Mouse (Mus musculus) MEL (cell line): ENCODE measurements at regions not wholly inside any gene's neighbourhood (a gene's known extent, or its start where the extent isn't known, plus 50 kb on each side); places are given as distances from the start of the nearest gene placed in this dataset.
A peak's percentile ranks its signal among the peaks of the same experiment; 100 is the strongest.

Experiments
- DNase-seq: peaks from one replicate; pipeline ENCODE4 v3.0.0; 2011; ENCODE audit warnings: low read depth, low spot score
- H3K27ac ChIP-seq: 2 replicates; pipeline ENCODE4 v1.5.1; 2012; ENCODE audit warnings: low read depth, mild to moderate bottlenecking, control low read depth, low read length, moderate library complexity; ENCODE audit not compliant: control insufficient read depth
- H3K27me3 ChIP-seq, 2 experiments: fragments of 150-350 bp in 1 of 2; sonication (generic) in 1 of 2; 2 replicates each; pipeline ENCODE4 v1.6.1; 2012; ENCODE audit warnings: low read length in 2 of 2, mild to moderate bottlenecking in 2 of 2, improper control_type of control experiment in 1 of 2, moderate library complexity in 1 of 2; ENCODE audit not compliant: insufficient read depth in 2 of 2, control insufficient read depth in 1 of 2
- H3K36me3 ChIP-seq, 2 experiments: 2 replicates each; pipeline ENCODE4 v1.6.1; 2012 to 2014; ENCODE audit warnings: low read length in 2 of 2, improper control_type of control experiment in 1 of 2, inconsistent platforms in 1 of 2, mild to moderate bottlenecking in 1 of 2; ENCODE audit not compliant: insufficient read depth in 2 of 2, control insufficient read depth in 1 of 2
- H3K4me1 ChIP-seq, 2 experiments: fragments of 150-350 bp in 1 of 2; sonication (generic) in 1 of 2; 2 replicates each; pipeline ENCODE4 v1.6.1; 2012; ENCODE audit warnings: low read length in 2 of 2, improper control_type of control experiment in 1 of 2, mild to moderate bottlenecking in 1 of 2; ENCODE audit not compliant: insufficient read depth in 2 of 2, control insufficient read depth in 1 of 2
- H3K4me3 ChIP-seq, 2 experiments: fragments of 150-350 bp in 1 of 2; sonication (generic) in 1 of 2; 2 replicates each; pipeline ENCODE4 v1.5.1; 2012; ENCODE audit warnings: low read depth in 2 of 2, low read length in 2 of 2, mild to moderate bottlenecking in 2 of 2, moderate library complexity in 2 of 2, control low read depth in 1 of 2, improper control_type of control experiment in 1 of 2; ENCODE audit not compliant: control insufficient read depth in 1 of 2, insufficient read depth in 1 of 2
- H3K79me2 ChIP-seq: 2 replicates; pipeline ENCODE4 v1.6.1; 2012; ENCODE audit warnings: mild to moderate bottlenecking, low read length, moderate library complexity; ENCODE audit not compliant: control insufficient read depth, poor library complexity, insufficient read depth
- H3K9ac ChIP-seq: 2 replicates; pipeline ENCODE4 v1.6.1; 2012; ENCODE audit warnings: low read depth, mild to moderate bottlenecking, control low read depth, low read length, moderate library complexity; ENCODE audit not compliant: control insufficient read depth, poor library complexity, severe bottlenecking
- H3K9me3 ChIP-seq: fragments of 150-350 bp; sonication (generic); replicated peaks from 2 replicates; pipeline ENCODE4 v1.6.1; 2012; ENCODE audit warnings: mild to moderate bottlenecking, low read length, improper control_type of control experiment, moderate library complexity; ENCODE audit not compliant: insufficient read depth
- CHD2 ChIP-seq: IDR thresholded peaks from 2 replicates; pipeline ENCODE4 v1.6.1; 2011; ENCODE audit warnings: low read length, improper control_type of control experiment
- ELF1 ChIP-seq: IDR thresholded peaks from 2 replicates; pipeline ENCODE4 v1.6.1; 2014; ENCODE audit warnings: low read depth, mild to moderate bottlenecking, inconsistent platforms, low read length, improper control_type of control experiment, moderate library complexity
- EP300 ChIP-seq, 2 experiments: IDR thresholded peaks; 2 replicates each; pipeline ENCODE4 v1.6.1; 2011; ENCODE audit warnings: improper control_type of control experiment in 2 of 2, low read length in 2 of 2, low read depth in 1 of 2, mild to moderate bottlenecking in 1 of 2
- ETS1 ChIP-seq: IDR thresholded peaks from 2 replicates; pipeline ENCODE4 v1.6.1; 2012; ENCODE audit warnings: low read depth, mild to moderate bottlenecking, inconsistent platforms, low read length, improper control_type of control experiment, moderate library complexity
- GABPA ChIP-seq: IDR thresholded peaks from 2 replicates; pipeline ENCODE4 v1.6.1; 2012; ENCODE audit warnings: low read depth, mild to moderate bottlenecking, inconsistent platforms, low read length, improper control_type of control experiment, moderate library complexity
- GATA1 ChIP-seq: IDR thresholded peaks from 2 replicates; pipeline ENCODE4 v1.6.1; 2011; ENCODE audit warnings: low read depth, low read length, improper control_type of control experiment
- KAT2A ChIP-seq: conservative IDR thresholded peaks from 2 replicates; pipeline ENCODE4 v1.6.1; 2012; ENCODE audit warnings: low read depth, low read length, improper control_type of control experiment, inconsistent platforms
- MAX ChIP-seq: IDR thresholded peaks from 2 replicates; pipeline ENCODE4 v1.6.1; 2011; ENCODE audit warnings: low read length, improper control_type of control experiment
- MAZ ChIP-seq: IDR thresholded peaks from 2 replicates; pipeline ENCODE4 v1.6.1; 2012; ENCODE audit warnings: low read depth, mild to moderate bottlenecking, inconsistent platforms, low read length, improper control_type of control experiment
- MXI1 ChIP-seq: IDR thresholded peaks from 2 replicates; pipeline ENCODE4 v1.6.1; 2011; ENCODE audit warnings: mild to moderate bottlenecking, low read depth, low read length, improper control_type of control experiment
- MYB ChIP-seq: IDR thresholded peaks from 2 replicates; pipeline ENCODE4 v1.6.1; 2011; ENCODE audit warnings: mild to moderate bottlenecking, low read depth, low read length, improper control_type of control experiment
- NRF1 ChIP-seq: IDR thresholded peaks from 2 replicates; pipeline ENCODE4 v1.6.1; 2014; ENCODE audit warnings: low read depth, mild to moderate bottlenecking, inconsistent platforms, low read length, improper control_type of control experiment, moderate library complexity; ENCODE audit not compliant: poor library complexity, insufficient read depth, severe bottlenecking
- POLR2A ChIP-seq, 2 experiments: IDR thresholded peaks; 2 replicates each; pipeline ENCODE4 v1.6.1; 2011 to 2012; ENCODE audit warnings: low read length in 2 of 2, mild to moderate bottlenecking in 2 of 2, control low read depth in 1 of 2, improper control_type of control experiment in 1 of 2, low read depth in 1 of 2, moderate library complexity in 1 of 2; ENCODE audit not compliant: control insufficient read depth in 1 of 2, insufficient read depth in 1 of 2, poor library complexity in 1 of 2
- POLR2AphosphoS2 ChIP-seq: IDR thresholded peaks from 2 replicates; pipeline ENCODE4 v1.6.1; 2011; ENCODE audit warnings: low read length, improper control_type of control experiment
- RAD21 ChIP-seq: IDR thresholded peaks from 2 replicates; pipeline ENCODE4 v1.6.1; 2011; ENCODE audit warnings: mild to moderate bottlenecking, low read depth, low read length, improper control_type of control experiment
- TBP ChIP-seq: IDR thresholded peaks from 2 replicates; pipeline ENCODE4 v1.8.0; 2011; ENCODE audit warnings: low read depth, low read length, improper control_type of control experiment
- TCF12 ChIP-seq: IDR thresholded peaks from 2 replicates; pipeline ENCODE4 v1.6.1; 2014; ENCODE audit warnings: low read depth, mild to moderate bottlenecking, inconsistent platforms, low read length, improper control_type of control experiment, moderate library complexity
- UBTF ChIP-seq: IDR thresholded peaks from 2 replicates; pipeline ENCODE4 v1.6.1; 2012; ENCODE audit warnings: low read depth, mild to moderate bottlenecking, inconsistent platforms, low read length, improper control_type of control experiment, moderate library complexity, borderline replicate concordance; ENCODE audit not compliant: insufficient read depth
- USF1 ChIP-seq: IDR thresholded peaks from 2 replicates; pipeline ENCODE4 v1.6.1; 2014; ENCODE audit warnings: low read depth, mild to moderate bottlenecking, inconsistent platforms, low read length, improper control_type of control experiment, moderate library complexity
- ZC3H11A ChIP-seq: IDR thresholded peaks from 2 replicates; pipeline ENCODE4 v1.6.1; 2012; ENCODE audit warnings: low read depth, mild to moderate bottlenecking, inconsistent platforms, low read length, improper control_type of control experiment
- ZKSCAN1 ChIP-seq: IDR thresholded peaks from 2 replicates; pipeline ENCODE4 v1.6.1; 2012; ENCODE audit warnings: low read depth, mild to moderate bottlenecking, inconsistent platforms, low read length, improper control_type of control experiment, moderate library complexity
- ZNF384 ChIP-seq: IDR thresholded peaks from 2 replicates; pipeline ENCODE4 v1.6.1; 2012; ENCODE audit warnings: low read depth, mild to moderate bottlenecking, inconsistent platforms, low read length, improper control_type of control experiment

GRCm38 (mm10) chr7:36531559-36531958, 166.4 kb upstream of the Tshz3 start:
- H3K27me3 ChIP-seq = no peaks in the 10 kb centered on the region
- TF ChIP-seq TCF12 (no peak), POLR2AphosphoS2 (no peak), TBP (no peak)
- TF ChIP-seq, all 39 proteins: peak for 0
- Histone ChIP-seq H3K79me2 (no peaks in the 10 kb centered on the region), H3K9me3 (no peaks in the 10 kb centered on the region), H3K36me3 (no peaks in the 10 kb centered on the region), H3K4me3 (no peak overlapping the region), H3K9ac (no peak overlapping the region), H3K27ac (no peak overlapping the region), H3K4me1 (no peaks in the 10 kb centered on the region)
- DNase-seq = peak; percentile 1

- H3K9me3 ChIP-seq = no peaks in the 10 kb centered on the region
- no peaks in the 10 kb centered on the region for H3K79me2 ChIP-seq
- H3K36me3 ChIP-seq = no peaks in the 10 kb centered on the region
- H3K27me3 ChIP-seq = no peaks in the 10 kb centered on the region
- no peaks in the 10 kb centered on the region for H3K4me1 ChIP-seq
- DNase-seq = no peak
- H3K27ac ChIP-seq = no peak overlapping the region
- no peak overlapping the region for H3K9ac ChIP-seq
- TF ChIP-seq ZC3H11A = no peak
- no peak for TF ChIP-seq KAT2A
- no peak for TF ChIP-seq USF1
- TF ChIP-seq ZNF384 = no peak
- TF ChIP-seq POLR2A (IDR thresholded peaks at IDR 0.05; ENCODE audit: control insufficient read depth in 1 of 2, insufficient read depth in 1 of 2, low read depth in 1 of 2, low read length in 2 of 2, poor library complexity in 1 of 2) = no peak
- no peak for TF ChIP-seq CHD2
- TF ChIP-seq UBTF = no peak
- no peak for TF ChIP-seq GATA1
- TF ChIP-seq ELF1 = no peak
- TF ChIP-seq ETS1 = no peak
- TF ChIP-seq MYB = no peak
- no peak for TF ChIP-seq RAD21
- TF ChIP-seq EP300 (IDR thresholded peaks at IDR 0.05; ENCODE audit: low read depth in 1 of 2, low read length in 2 of 2) = no peak
- no peak for TF ChIP-seq TCF12
- no peak for TF ChIP-seq GABPA
- TF ChIP-seq MAX = no peak
- no peak for TF ChIP-seq ZKSCAN1
- no peak for TF ChIP-seq MXI1
- no peak for TF ChIP-seq NRF1
- TF ChIP-seq MAZ = no peak
- H3K4me3 ChIP-seq = no peak overlapping the region
These were observed 159.8 kb upstream of the Tshz3 start for GRCm38 (mm10) chr7:36538111-36538510.
